Mouse (Mus musculus) forebrain, embryonic 15.5 days (tissue): ENCODE measurements around the gene Ppp1r12b. TPM values are rescaled to one million over a fixed set of nuclear protein-coding genes. Genes with fewer than 3 reads are reported as not detected.

Experiments used
- ATAC-seq: fragments of 200-750 bp; cut with Nextera tagmentation; replicated peaks from 2 replicates; pipeline ENCODE4 v1.8.0; 2017; ENCODE audit warnings: mild to moderate bottlenecking, moderate TSS enrichment, moderate library complexity
- H3K27ac ChIP-seq: fragments of 300-500 bp; sonication (generic); replicated peaks from 2 replicates; pipeline ENCODE4 v1.5.1; 2015; ENCODE audit warnings: mild to moderate bottlenecking, inconsistent platforms
- H3K27me3 ChIP-seq: fragments of 300-500 bp; sonication (generic); 2 replicates; pipeline ENCODE4 v1.6.1; 2015; ENCODE audit warnings: inconsistent platforms
- H3K36me3 ChIP-seq: fragments of 300-500 bp; sonication (generic); 2 replicates; pipeline ENCODE4 v1.6.1; 2015; ENCODE audit warnings: mild to moderate bottlenecking, inconsistent platforms
- H3K4me1 ChIP-seq: fragments of 300-500 bp; sonication (generic); 2 replicates; pipeline ENCODE4 v1.6.1; 2015; ENCODE audit warnings: inconsistent platforms
- H3K4me2 ChIP-seq: fragments of 300-500 bp; sonication (generic); replicated peaks from 2 replicates; pipeline ENCODE4 v1.6.1; 2015; ENCODE audit warnings: mild to moderate bottlenecking, inconsistent platforms
- H3K4me3 ChIP-seq: fragments of 300-500 bp; sonication (generic); 2 replicates; pipeline ENCODE4 v1.5.1; 2015; ENCODE audit warnings: mild to moderate bottlenecking, inconsistent platforms
- H3K9ac ChIP-seq: fragments of 300-500 bp; sonication (generic); replicated peaks from 2 replicates; pipeline ENCODE4 v1.6.1; 2015; ENCODE audit warnings: mild to moderate bottlenecking, inconsistent platforms
- H3K9me3 ChIP-seq: fragments of 300-500 bp; sonication (generic); 2 replicates; pipeline ENCODE4 v1.6.1; 2016; ENCODE audit warnings: inconsistent platforms
- WGBS: fragments of 180-500 bp; shearing (Covaris S2); methylation state at CpG from one replicate; pipeline ENCODE4 v1.1.7; 2015; ENCODE audit warnings: mixed read lengths; 5-methylcytosine and 5-hydroxymethylcytosine counted together
- polyA plus RNA-seq: library from polyadenylated mRNA; unstranded; fragments of >200 nt; fragmentation: Nextera tagmentation; extraction: Ambion mirVana; gene quantifications from 2 replicates; pipeline ENCODE4 v1.2.1, GENCODE M21; 2015

Gene Ppp1r12b
- polyA plus RNA-seq, 1 experiment from 2014 or later: 16.4 TPM

DNA sequence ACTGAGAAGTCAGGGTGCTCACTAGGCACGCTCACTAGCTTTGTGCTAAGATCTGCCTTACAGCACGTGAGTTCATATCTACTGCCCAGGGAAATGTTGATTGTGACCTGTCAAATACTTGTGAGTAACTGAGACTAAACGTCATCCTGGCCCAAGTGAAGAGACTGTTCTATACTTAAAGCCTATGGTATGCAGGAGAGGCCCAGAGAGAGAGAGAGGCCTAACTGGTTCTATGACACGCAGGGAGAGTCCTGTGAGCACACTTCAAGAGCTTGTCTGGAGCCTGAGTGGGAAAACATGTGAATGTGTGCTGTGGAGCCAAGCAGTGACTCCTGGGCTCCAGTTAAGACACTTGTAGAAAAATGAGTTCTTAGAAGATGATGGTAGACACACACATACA, 171.8 kb downstream of the Ppp1r12b start:
- H3K4me3 ChIP-seq: no peak overlapping the region
- H3K4me2 ChIP-seq: no peak overlapping the region
- no peaks in the 10 kb centered on the region for H3K9me3 ChIP-seq
- ATAC-seq: no peak
- no peak overlapping the region for H3K9ac ChIP-seq
- H3K36me3 ChIP-seq: 0 out of 2 replicates have a peak, but pooled peaks cover 2% of the 10 kb centered on the region
- H3K4me1 ChIP-seq: no peaks in the 10 kb centered on the region
- H3K27me3 ChIP-seq: no peaks in the 10 kb centered on the region
- 88% methylated on average over 4 of the region's 4 CpGs for WGBS
- H3K27ac ChIP-seq: no peak overlapping the region

DNA sequence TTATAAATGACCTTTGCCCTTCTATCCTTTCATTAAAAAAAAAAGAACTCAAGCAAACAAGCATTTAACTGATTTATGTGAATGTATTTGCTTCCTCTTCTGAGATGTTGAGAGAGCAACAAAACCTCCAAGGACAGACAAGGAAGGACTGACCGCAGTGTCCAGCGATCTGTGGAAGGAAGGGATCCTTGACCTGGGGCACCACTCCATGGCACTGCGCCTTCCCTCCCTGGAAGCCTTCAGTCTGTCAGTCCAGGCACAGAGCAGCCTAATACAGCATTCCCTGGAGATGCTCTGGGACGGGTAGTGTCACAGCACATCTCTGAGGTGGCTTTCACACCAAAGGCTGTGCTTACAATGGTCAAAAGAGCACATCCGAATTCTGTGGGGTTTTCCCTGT, 172.9 kb downstream of the Ppp1r12b start:
- no peak overlapping the region for H3K9ac ChIP-seq
- no peaks in the 10 kb centered on the region for H3K4me1 ChIP-seq
- H3K4me3 ChIP-seq: no peak overlapping the region
- 0 out of 2 replicates have a peak, but pooled peaks cover 2% of the 10 kb centered on the region for H3K36me3 ChIP-seq
- no peaks in the 10 kb centered on the region for H3K9me3 ChIP-seq
- no peak for ATAC-seq
- no peaks in the 10 kb centered on the region for H3K27me3 ChIP-seq
- no peak overlapping the region for H3K27ac ChIP-seq
- H3K4me2 ChIP-seq: no peak overlapping the region
- 90% methylated on average over 5 of the region's 5 CpGs for WGBS

DNA sequence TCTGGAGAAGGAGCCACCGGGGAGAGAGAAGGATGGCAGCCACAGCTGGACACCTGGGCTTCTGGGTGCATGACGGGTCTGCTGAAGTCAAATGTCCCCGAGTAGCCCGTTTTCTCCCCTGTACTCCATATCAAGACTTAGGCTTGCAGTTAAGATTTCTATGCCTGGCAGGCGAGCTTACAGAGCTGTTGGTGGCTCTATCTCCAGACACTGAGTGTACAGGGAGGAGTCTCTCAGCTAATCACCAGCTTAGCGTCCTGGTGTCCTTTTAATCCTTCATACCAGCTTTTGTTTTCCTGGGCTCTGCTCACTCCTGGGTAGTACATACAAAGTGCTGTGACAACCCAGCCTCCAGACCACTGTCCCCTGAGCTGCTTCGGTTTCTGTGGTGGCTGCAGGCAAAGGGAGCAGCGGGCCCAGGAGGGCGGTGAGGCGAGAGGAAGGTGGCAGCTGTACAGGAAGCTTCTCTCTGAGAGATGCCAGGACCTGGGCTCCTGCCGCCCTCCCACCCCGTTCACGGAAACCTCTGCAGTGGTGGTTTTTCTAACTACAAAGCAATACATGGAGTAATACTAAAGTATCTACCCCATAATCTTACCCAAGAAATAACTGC, 177.7 kb downstream of the Ppp1r12b start:
- 39% methylated on average over 13 of the region's 13 CpGs for WGBS
- no peak overlapping the region for H3K9ac ChIP-seq
- no peaks in the 10 kb centered on the region for H3K4me1 ChIP-seq
- H3K4me3 ChIP-seq: no peak overlapping the region
- H3K27me3 ChIP-seq: no peaks in the 10 kb centered on the region
- H3K4me2 ChIP-seq: no peak overlapping the region
- H3K36me3 ChIP-seq: peaks cover 9% of the 10 kb centered on the region
- no peak for ATAC-seq
- no peaks in the 10 kb centered on the region for H3K9me3 ChIP-seq
- H3K27ac ChIP-seq: no peak overlapping the region

DNA sequence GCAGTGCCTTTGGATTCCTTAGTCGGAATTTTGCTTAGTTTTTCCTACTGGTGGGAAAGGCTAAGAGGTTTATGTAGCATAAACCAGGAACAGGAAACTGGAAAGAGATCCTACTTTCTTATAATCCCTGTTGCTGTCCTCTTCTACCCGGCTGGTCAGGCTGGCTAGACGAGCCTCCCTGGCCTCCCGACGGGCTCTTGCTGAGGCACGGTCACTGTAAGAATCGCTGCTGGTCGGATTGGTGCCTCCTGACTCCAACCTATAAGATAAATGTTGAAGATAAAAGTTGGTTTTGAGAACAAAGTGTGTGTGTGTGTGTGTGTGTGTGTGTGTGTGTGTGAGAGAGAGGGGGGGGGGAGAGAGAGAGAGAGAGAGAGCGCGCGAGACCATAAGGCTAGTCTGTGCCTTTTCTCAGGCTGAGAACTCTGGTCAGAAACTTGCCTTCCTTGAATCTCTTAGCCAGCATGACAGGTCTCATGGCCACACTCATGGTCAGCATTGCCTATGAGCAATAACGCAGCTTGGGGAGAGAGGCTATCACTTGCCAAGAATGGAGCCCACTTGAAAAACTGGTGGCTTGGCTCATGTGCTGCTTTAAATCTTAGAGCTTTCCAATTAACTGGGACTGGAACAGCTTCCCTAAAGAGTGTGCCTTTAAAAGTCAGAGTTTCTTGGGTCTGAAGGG, 178.4 kb downstream of the Ppp1r12b start:
- Histone ChIP-seq H3K36me3 (peaks cover 9% of the 10 kb centered on the region), H3K4me1 (no peaks in the 10 kb centered on the region), H3K4me2 (no peak overlapping the region), H3K27me3 (no peaks in the 10 kb centered on the region), H3K9ac (no peak overlapping the region), H3K4me3 (no peak overlapping the region), H3K27ac (no peak overlapping the region), H3K9me3 (no peaks in the 10 kb centered on the region)
- ATAC-seq: no peak
- WGBS: 87% methylated on average over 12 of the region's 12 CpGs

DNA sequence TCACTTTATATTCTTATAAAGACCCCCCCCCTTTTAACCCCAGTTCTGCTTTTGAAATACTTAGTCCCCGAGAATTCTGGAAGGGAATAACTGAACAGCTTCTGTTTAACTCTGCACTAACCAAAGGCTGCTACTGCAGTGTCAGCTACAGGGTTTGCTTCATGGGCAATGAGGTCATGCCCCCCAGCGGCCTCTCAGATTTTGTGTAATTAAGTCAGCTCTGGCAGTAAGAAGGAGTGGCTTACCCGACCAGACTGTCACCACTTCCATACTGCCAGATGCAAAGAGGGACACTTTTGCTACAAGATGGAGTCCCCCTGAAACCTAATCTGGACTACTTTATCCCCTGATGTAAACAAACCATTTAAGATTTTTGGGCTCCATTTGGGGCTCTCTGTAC, 180.1 kb downstream of the Ppp1r12b start:
- Histone ChIP-seq H3K4me3 (no peak overlapping the region), H3K4me2 (no peak overlapping the region), H3K27ac (no peak overlapping the region), H3K27me3 (no peaks in the 10 kb centered on the region), H3K36me3 (peaks cover 9% of the 10 kb centered on the region), H3K4me1 (no peaks in the 10 kb centered on the region), H3K9me3 (no peaks in the 10 kb centered on the region), H3K9ac (no peak overlapping the region)
- 54% methylated on average over 3 of the region's 3 CpGs for WGBS
- ATAC-seq: no peak

DNA sequence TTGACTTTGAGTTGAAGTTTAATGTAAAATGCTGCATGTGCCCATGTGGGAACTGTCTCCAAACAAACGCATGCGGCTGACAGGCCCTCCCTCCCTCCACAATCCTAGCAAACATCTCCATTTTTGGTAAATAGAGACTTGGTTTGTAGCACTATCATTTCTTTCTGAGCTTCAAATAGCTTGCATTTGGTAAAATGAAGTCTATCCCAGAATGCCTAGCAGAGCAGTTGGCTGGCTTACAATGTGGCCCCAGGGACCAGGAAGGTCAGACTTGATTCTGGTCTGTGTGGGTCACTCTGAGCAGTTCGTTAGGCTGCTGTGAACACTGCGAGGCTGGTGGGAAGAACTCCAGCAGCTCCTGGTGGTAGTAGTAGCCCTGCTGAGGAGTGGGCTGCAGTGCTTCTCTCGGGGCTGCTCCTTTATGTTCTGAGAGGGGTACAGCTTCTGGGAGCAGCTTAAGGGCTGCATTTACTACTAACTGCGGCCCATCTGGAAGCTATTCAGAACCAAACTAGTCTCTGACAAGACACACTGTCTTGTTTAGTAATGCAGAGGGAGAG, 180.9 kb downstream of the Ppp1r12b start:
- WGBS: 59% methylated on average over 6 of the region's 6 CpGs
- no peak overlapping the region for H3K4me3 ChIP-seq
- H3K27me3 ChIP-seq: no peaks in the 10 kb centered on the region
- H3K9me3 ChIP-seq: no peaks in the 10 kb centered on the region
- H3K4me1 ChIP-seq: no peaks in the 10 kb centered on the region
- ATAC-seq: no peak
- peaks cover 9% of the 10 kb centered on the region for H3K36me3 ChIP-seq
- H3K9ac ChIP-seq: no peak overlapping the region
- no peak overlapping the region for H3K4me2 ChIP-seq
- H3K27ac ChIP-seq: no peak overlapping the region

DNA sequence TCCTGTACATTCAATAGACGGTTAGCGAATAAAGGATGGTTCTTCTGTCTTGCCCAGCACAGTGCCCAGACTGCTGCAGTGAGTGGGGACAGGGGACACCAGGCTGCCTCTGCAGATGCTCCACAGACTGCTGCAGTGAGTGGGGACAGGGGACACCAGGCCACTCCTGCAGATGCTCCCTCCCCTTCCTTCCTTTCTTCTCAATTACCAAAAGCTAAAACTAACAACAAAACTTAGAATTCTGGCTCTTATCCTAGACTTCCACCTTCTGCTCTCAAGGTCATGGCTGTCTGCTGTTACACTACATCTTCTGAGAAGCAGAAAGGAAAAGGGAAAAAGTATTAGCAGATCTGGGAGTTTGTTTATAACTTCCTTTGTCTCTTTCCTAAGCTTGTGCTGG, 181.5 kb downstream of the Ppp1r12b start:
- no peaks in the 10 kb centered on the region for H3K9me3 ChIP-seq
- H3K4me3 ChIP-seq: no peak overlapping the region
- peaks cover 9% of the 10 kb centered on the region for H3K36me3 ChIP-seq
- no peaks in the 10 kb centered on the region for H3K27me3 ChIP-seq
- H3K4me2 ChIP-seq: no peak overlapping the region
- 79% methylated on average over 2 of the region's 2 CpGs for WGBS
- ATAC-seq: no peak
- no peaks in the 10 kb centered on the region for H3K4me1 ChIP-seq
- H3K9ac ChIP-seq: no peak overlapping the region
- no peak overlapping the region for H3K27ac ChIP-seq

DNA sequence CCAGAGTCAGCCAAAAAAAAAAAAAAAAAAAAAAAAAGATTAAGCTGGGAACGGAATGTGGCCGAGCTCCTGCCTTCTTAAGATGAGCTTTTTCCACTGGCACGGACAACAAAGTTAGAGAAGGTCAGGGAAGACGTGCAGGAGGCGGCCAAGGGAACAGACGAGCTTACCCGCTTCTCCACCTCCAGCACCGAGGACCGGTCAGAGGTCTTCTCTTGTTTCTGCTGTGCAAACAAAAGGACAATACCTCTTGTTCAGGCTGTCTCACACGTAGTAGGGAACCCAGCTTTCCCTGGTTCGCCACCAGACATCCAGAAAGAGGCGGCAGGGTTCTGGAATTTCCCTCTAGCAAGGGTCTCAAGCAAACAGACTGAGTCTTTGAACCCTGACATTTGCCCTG, 182.5 kb downstream of the Ppp1r12b start:
- Histone ChIP-seq H3K27me3 (no peaks in the 10 kb centered on the region), H3K4me2 (no peak overlapping the region), H3K36me3 (peaks cover 13% of the 10 kb centered on the region), H3K9me3 (no peaks in the 10 kb centered on the region), H3K4me1 (no peaks in the 10 kb centered on the region), H3K27ac (no peak overlapping the region), H3K9ac (no peak overlapping the region), H3K4me3 (no peak overlapping the region)
- ATAC-seq: no peak
- WGBS: 48% methylated on average over 12 of the region's 12 CpGs

DNA sequence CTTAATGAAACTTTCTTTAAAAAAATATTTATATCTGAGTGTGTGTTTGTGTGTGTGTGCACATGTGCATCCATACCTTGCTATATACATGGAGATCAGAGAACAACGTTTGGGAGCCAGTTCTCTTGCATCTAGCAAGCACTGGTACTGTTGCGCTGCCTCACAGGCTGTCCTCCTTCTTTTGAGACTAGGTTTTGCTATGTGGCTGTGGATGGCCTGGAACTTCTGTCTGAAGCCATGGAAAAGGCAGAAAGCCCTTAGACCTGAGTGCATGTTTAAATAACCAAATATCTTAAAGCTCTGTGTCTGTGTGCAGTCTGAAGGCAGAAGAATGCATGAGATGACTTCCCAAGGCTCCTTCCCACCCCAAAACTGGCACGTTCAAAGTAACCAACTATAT, 182.9 kb downstream of the Ppp1r12b start:
- H3K4me3 ChIP-seq: no peak overlapping the region
- H3K36me3 ChIP-seq: peaks cover 13% of the 10 kb centered on the region
- no peaks in the 10 kb centered on the region for H3K4me1 ChIP-seq
- H3K27ac ChIP-seq: no peak overlapping the region
- H3K9ac ChIP-seq: no peak overlapping the region
- no peaks in the 10 kb centered on the region for H3K9me3 ChIP-seq
- no peak for ATAC-seq
- 86% methylated on average over 3 of the region's 3 CpGs for WGBS
- H3K27me3 ChIP-seq: no peaks in the 10 kb centered on the region
- H3K4me2 ChIP-seq: no peak overlapping the region

DNA sequence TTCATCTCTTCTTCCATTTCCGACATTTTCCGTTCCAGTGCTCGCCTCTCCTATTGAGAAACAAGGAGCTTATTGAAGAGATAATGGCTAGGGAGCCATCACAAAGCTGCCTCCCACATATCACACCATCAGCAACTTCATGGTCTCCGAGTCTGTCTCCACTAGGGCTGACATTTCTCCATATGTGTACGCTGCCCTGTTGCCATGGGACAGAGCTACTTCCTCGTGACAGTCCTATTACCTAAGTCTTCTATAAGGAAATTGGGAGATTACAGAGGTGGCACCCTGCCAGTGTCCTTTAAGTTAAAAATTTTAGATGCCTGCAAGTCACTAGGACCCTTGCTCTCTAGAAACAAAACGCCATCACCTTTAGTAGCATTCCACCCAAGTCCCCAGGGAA, 183.7 kb downstream of the Ppp1r12b start:
- H3K4me2 ChIP-seq: no peak overlapping the region
- no peaks in the 10 kb centered on the region for H3K4me1 ChIP-seq
- ATAC-seq: no peak
- peaks cover 13% of the 10 kb centered on the region for H3K36me3 ChIP-seq
- H3K9me3 ChIP-seq: no peaks in the 10 kb centered on the region
- H3K27ac ChIP-seq: no peak overlapping the region
- 88% methylated on average over 7 of the region's 7 CpGs for WGBS
- H3K27me3 ChIP-seq: no peaks in the 10 kb centered on the region
- no peak overlapping the region for H3K9ac ChIP-seq
- H3K4me3 ChIP-seq: no peak overlapping the region

DNA sequence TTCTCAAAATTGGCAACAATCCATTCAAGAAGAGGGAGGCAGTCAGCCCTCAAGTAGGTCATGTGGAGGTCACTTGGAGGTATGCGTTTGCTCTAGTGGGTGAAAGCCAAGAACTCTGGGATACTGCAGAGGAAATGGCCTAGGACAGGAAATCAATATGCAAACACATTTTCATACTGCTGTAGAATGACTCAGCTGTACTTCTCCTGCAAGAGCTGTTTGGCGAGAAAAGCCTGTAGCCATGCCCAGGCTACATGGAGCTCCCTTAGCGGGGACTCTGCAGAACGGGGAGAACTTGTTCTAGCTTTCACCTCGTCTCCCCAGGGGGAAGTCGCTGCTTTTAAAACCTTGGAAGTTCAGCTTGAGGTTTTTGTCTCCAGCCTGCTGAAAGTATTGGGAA, 184.4 kb downstream of the Ppp1r12b start:
- no peak overlapping the region for H3K27ac ChIP-seq
- no peak for ATAC-seq
- H3K4me3 ChIP-seq: no peak overlapping the region
- no peaks in the 10 kb centered on the region for H3K27me3 ChIP-seq
- 86% methylated on average over 6 of the region's 6 CpGs for WGBS
- H3K9me3 ChIP-seq: no peaks in the 10 kb centered on the region
- no peak overlapping the region for H3K4me2 ChIP-seq
- no peak overlapping the region for H3K9ac ChIP-seq
- H3K36me3 ChIP-seq: peaks cover 13% of the 10 kb centered on the region
- H3K4me1 ChIP-seq: no peaks in the 10 kb centered on the region

DNA sequence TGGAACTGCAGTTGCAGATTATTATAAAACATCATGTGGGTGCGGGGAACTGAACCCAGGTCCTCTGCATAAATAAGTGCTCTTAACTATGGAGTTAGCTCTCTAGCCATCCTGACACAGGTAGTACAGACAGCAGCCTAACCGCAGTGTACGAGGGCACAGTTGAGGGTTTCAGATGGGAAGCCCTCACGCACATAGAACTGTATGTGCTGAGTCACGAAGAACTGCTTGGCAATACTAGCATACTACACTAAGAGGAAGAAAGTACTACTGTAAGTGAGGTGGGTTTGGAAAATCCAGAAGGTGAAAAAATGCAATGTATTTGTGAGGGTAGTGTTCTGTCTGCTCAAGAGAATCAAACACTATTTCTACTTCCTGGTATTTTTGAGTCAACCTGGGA, 185.4 kb downstream of the Ppp1r12b start:
- no peak overlapping the region for H3K9ac ChIP-seq
- H3K9me3 ChIP-seq: no peaks in the 10 kb centered on the region
- 96% methylated on average over 5 of the region's 5 CpGs for WGBS
- no peak for ATAC-seq
- no peak overlapping the region for H3K27ac ChIP-seq
- no peaks in the 10 kb centered on the region for H3K4me1 ChIP-seq
- H3K27me3 ChIP-seq: no peaks in the 10 kb centered on the region
- no peak overlapping the region for H3K4me3 ChIP-seq
- peaks cover 12% of the 10 kb centered on the region for H3K36me3 ChIP-seq
- no peak overlapping the region for H3K4me2 ChIP-seq
